Mouse (Mus musculus) brain, embryonic 14.5 days (tissue): ENCODE results near the gene Pou2f2. TPM values are rescaled to one million over a fixed set of nuclear protein-coding genes. Genes with fewer than 3 reads are reported as not detected.

Experiments
- DNase-seq: peaks from one replicate; pipeline ENCODE4 v3.0.0-alpha.2; 2011; ENCODE audit warnings: low read depth
- CTCF ChIP-seq: fragments of 200-500 bp; IDR thresholded peaks from 2 replicates; pipeline ENCODE4 v1.5.1; 2012; ENCODE audit warnings: inconsistent platforms, mild to moderate bottlenecking, moderate library complexity, borderline replicate concordance; ENCODE audit not compliant: insufficient read depth, insufficient read length; ENCODE audit errors: extremely low read depth
- POLR2A ChIP-seq: fragments of 200-500 bp; IDR thresholded peaks from 2 replicates; pipeline ENCODE4 v1.6.1; 2012; ENCODE audit warnings: mild to moderate bottlenecking, inconsistent platforms, borderline replicate concordance; ENCODE audit not compliant: poor library complexity, insufficient read depth, insufficient read length, severe bottlenecking; ENCODE audit errors: extremely low read depth
- polyA plus RNA-seq: library from polyadenylated mRNA; depleted of rRNA; stranded (reverse); fragments of >200 nt; gene quantifications from 2 replicates; pipeline ENCODE4 v1.2.3, GENCODE M21; 2012

Pou2f2 gene
- polyA plus RNA-seq, 1 experiment: 57.5 TPM

GRCm38 (mm10) chr7:25071979-25072715, 107.4 kb downstream of the Pou2f2 start, which contains the start of the genes Grik5 and Zfp574:
TSS of gene Grik5 (minus strand) at chr7:25072346.
TSS of gene Zfp574 (plus strand) at chr7:25072567.
- no peak for TF ChIP-seq CTCF
- no peak for DNase-seq

GRCm38 (mm10) chr7:25068724-25069123, 110.8 kb downstream of the Pou2f2 start:
- no peak for TF ChIP-seq CTCF
- no peak for TF ChIP-seq POLR2A
- peak; percentile 90 for DNase-seq

- no peak for DNase-seq
- TF ChIP-seq POLR2A (no peak), CTCF (no peak)
Measured at GRCm38 (mm10) chr7:25067909-25068656, 111.4 kb downstream of the Pou2f2 start.

- no peak for DNase-seq
- no peak for TF ChIP-seq POLR2A
- no peak for TF ChIP-seq CTCF
Measured at GRCm38 (mm10) chr7:25067338-25067737, 112.2 kb downstream of the Pou2f2 start.

GRCm38 (mm10) chr7:25063900-25064299, 115.6 kb downstream of the Pou2f2 start:
- TF ChIP-seq CTCF: no peak
- TF ChIP-seq POLR2A: no peak

GRCm38 (mm10) chr7:25063346-25063745, 116.2 kb downstream of the Pou2f2 start:
- TF ChIP-seq CTCF: no peak
- no peak for TF ChIP-seq POLR2A
- DNase-seq: no peak

More at GRCm38 (mm10) chr7:25063900-25064299, 115.6 kb downstream of the Pou2f2 start:
- no peak for DNase-seq

- DNase-seq: no peak
- TF ChIP-seq POLR2A: no peak
- TF ChIP-seq CTCF: no peak
Measured at GRCm38 (mm10) chr7:25058836-25059235, 120.7 kb downstream of the Pou2f2 start.

GRCm38 (mm10) chr7:25058394-25058793, 121.1 kb downstream of the Pou2f2 start:
- DNase-seq: no peak
- TF ChIP-seq POLR2A: no peak
- TF ChIP-seq CTCF: no peak

GRCm38 (mm10) chr7:25057888-25058287, 121.6 kb downstream of the Pou2f2 start:
- DNase-seq: no peak
- TF ChIP-seq CTCF (no peak), POLR2A (no peak)

- TF ChIP-seq CTCF: no peak
- no peak for TF ChIP-seq POLR2A
- peak; percentile 33 for DNase-seq
Measured at GRCm38 (mm10) chr7:25056951-25057350, 122.6 kb downstream of the Pou2f2 start.

- DNase-seq: no peak
- no peak for TF ChIP-seq POLR2A
- no peak for TF ChIP-seq CTCF
Measured at GRCm38 (mm10) chr7:25052587-25052986, 126.9 kb downstream of the Pou2f2 start.
